Mouse (Mus musculus) liver, postnatal 0 days (tissue): ENCODE measurements around the gene Zfp706.

Experiments
- CTCF ChIP-seq: sonication (generic); IDR thresholded peaks from 2 replicates; pipeline ENCODE4 v1.5.1; 2016; ENCODE audit warnings: antibody characterized with exemption, low read depth
- EP300 ChIP-seq: IDR thresholded peaks from 2 replicates; pipeline ENCODE4 v1.6.1; 2016; ENCODE audit warnings: antibody characterized with exemption, low read depth, mild to moderate bottlenecking

DNA sequence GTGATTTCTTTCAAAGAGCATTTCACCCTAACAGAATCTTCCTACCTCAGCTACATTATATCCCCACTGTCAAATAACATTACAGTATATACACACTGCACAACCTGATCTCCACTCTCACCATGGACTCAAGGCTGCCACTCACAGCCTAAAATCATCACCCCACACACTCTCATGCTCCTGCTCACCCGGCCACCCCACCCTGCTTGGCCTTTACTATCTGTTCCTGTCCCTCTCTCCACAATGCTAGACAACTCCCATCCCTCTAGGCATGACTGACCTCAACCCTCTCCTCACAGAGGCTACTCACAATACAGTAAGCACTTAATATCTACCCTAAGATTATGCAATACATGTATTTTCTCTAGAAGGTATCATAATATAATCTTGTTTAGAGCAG, 12.9 kb downstream of the Zfp706 start:
- TF ChIP-seq EP300 (no peak), CTCF (no peak)
